Mouse (Mus musculus): ENCODE results near the gene Ajm1.

GRCm38 (mm10) chr2:25536531-25536930 is 45.0 kb downstream of the Ajm1 start:
- TF ChIP-seq POLR2A (IDR thresholded peaks at IDR 0.05; ENCODE audit: borderline replicate concordance, control insufficient read depth, low read depth, low read length): no peak
- TF ChIP-seq CTCF (IDR thresholded peaks at IDR 0.05; ENCODE audit: control insufficient read depth, insufficient read depth, low read length): no peak

All from bone marrow, adult 2 months (tissue).